Mouse (Mus musculus): Measurements from ENCODE around the gene Ctsf.

DNA sequence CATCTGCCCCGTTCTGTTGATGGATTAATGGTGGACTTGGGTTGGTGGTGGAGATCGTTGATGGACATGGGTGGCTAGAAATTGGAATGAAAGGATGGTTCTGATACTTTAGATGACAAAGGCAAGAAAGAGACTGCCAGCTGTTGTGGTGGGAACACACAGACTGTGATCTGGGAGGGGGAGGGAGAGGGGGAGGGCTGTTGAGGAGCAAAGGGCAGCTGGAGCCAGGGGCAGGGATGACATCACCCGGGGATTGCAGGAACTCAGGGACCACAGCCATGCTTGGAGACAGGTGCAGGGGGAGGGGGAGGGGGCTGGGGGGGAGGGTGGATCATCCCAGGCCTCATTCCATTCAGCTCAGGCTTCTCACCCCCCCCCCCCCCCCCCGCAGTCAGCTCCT is 21.3 kb downstream of the Ctsf start:
- TF ChIP-seq POLR2A (IDR thresholded peaks at IDR 0.05; ENCODE audit: low read depth, low read length) (no peak), CTCF (IDR thresholded peaks at IDR 0.05; ENCODE audit: extremely low read depth, insufficient read length, insufficient replicate concordance, low read depth, low read length) (no peak)
